Mouse (Mus musculus) c-Kit-positive CD71-negative TER-119-negative erythroid progenitor cells, embryonic 14.5 days (primary cell): ENCODE measurements around the gene Fam118b.
A peak's percentile ranks its signal among the peaks of the same experiment; 100 is the strongest.

Source experiments
- DNase-seq: peaks from one replicate; pipeline ENCODE4 v3.0.0-alpha.2; 2013; ENCODE audit warnings: low read depth

Fam118b gene

DNA sequence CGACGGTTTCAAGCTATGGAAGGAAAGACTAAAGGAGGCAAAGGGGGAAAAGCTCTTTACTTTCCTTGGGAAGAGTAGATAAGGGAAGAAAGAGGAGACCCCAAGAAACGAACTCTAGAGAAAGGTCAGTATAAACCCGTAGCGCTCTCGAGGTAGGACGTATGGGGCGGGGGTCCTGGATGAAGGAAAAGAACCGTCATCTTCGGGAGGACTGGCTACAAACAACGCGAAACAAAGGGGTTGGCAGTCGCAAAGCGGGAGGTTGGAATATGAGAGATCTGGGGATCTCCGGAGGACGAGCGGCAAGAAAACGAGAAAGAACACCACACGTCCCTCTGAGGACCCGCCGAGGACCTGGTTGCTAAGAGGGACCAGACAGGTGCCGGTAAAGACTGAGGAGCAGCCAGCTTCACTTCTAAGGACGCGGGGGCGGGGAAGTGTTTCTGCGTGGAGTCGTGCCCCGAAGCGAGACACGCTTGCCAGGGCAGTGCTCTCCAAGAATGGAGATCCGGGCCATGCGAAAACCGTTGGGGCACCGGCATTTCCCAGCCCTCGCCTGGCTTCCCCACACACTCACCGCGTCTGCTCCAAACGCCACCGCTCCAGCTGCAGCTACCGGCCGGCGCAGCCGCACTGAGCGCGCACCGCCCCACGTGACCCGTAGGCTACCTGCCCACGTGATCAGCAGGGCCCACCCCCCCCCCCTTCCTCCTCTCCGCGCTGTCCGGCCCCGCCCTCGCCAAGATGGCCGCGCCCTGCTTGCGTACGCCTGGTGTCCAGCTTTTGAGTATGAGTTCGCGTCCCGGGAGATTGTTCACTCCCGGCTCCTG lies at the start of gene Fam118b, which contains the start of gene Rpusd4:
TSS of gene Fam118b (minus strand) at position 660 of the 830 bp plus-strand sequence.
TSS of gene Rpusd4 (plus strand) at position 720 of the 830 bp plus-strand sequence.
- peak; percentile 86 for DNase-seq

GRCm38 (mm10) chr9:35316771-35317211 lies 49.2 kb upstream of the Fam118b start:
- DNase-seq = no peak

- no peak for DNase-seq
Measured at GRCm38 (mm10) chr9:35314254-35314653, 46.6 kb upstream of the Fam118b start.

- no peak for DNase-seq
Measured at GRCm38 (mm10) chr9:35313601-35314000, 46.0 kb upstream of the Fam118b start.

- DNase-seq = no peak
Measured at GRCm38 (mm10) chr9:35312516-35312915, 44.9 kb upstream of the Fam118b start.

DNA sequence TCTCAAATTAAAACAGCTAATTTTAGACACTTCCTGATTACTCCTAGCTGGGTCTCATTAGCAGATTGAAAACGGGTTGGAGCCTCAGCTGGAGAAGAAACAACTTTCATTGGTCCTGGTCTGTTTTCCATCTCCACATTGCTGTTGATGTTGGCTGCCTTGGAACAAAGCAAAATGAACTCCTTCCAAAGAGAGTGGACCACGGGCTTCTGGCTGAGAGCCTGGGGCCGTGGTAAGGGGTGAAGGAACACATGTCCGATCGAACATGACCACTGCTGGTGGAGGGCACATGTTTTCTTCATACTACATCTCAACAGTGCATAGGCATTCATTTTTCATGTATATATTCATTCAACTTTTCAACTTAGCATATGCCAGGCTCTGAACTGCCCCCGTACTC lies 42.8 kb upstream of the Fam118b start:
- DNase-seq = no peak

GRCm38 (mm10) chr9:35307461-35307860 lies 39.9 kb upstream of the Fam118b start:
- DNase-seq = no peak

DNA sequence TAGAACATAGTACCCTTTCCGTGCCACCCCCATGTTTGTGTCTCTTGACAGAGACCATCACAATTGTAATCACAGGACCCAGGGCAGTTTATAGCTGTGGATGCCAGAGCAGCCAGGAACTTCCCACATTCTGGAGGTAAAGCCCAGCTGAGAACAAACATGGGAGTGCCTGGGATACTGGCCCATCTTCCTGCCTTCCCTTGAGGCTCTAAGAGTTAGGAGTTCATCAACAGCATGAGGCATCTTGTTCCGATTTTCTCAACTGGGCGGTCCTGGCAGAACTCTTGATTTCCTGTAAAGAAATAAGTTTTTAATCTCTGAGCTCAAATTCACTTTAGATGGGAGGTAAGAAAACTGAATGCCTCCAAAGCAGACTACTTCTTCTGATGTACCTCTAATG lies 34.6 kb upstream of the Fam118b start:
- DNase-seq = no peak

- no peak for DNase-seq
Measured at GRCm38 (mm10) chr9:35297791-35298190, 30.2 kb upstream of the Fam118b start.

- no peak for DNase-seq
Measured at GRCm38 (mm10) chr9:35293465-35293864, 25.9 kb upstream of the Fam118b start.

DNA sequence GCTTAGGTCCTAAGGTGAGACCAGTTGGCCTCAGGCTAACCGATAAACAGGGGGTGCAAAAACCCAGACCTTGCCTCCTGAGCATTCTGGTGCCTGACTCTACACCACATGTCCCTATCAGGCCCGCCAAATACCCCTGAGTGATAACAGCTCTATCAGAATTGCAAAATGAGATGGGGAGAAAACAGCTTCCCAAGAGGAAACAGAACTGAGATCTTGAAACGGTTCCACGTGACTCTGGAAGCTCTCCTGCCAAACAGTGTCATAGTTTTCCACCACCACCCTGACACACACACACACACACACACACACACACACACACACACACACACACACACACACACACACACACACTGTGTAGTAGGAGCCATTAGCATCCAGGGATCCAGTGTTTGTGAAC lies 23.3 kb upstream of the Fam118b start:
- no peak for DNase-seq

DNA sequence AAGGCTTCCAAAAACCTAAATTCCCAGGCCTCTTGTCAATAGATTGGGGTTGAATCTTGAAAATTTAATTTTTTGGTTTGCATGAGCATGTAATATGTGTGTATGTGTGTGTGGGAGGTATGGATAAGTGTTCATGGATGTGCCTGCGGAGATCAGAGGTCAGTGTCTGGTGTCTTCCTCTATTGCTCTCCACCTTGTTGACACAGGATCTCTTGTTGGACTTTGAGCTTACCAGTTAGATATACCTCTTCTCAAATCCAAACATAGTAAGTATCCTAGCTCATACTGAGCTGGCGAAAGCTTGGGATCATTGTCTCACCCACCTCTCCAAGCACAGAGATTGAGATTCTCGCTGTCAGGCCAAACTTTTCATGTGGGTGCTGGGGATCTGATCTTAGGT lies 22.8 kb upstream of the Fam118b start:
- DNase-seq = no peak

DNA sequence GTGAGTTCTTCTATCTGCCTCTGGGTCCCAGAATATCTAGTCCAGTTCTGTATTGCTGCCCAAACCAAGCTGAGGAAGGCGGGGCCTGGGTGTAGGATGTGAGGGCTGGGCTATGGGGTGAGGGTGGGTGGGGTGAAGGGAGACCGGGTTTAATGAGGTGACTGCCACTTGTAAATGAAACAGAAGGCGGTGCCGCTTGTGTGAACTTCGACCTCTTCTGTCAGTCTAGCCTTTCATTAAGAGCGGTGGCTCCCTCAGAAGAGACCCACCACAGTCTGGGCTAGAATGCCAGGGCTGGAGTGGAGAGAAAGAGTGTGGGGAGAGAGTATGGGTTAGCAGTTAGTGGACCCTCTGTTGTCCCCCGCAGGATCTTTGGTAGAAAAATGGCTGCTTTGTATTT lies 22.4 kb upstream of the Fam118b start:
- DNase-seq = no peak

- DNase-seq = no peak
Measured at GRCm38 (mm10) chr9:35286351-35286750, 18.7 kb upstream of the Fam118b start.

GRCm38 (mm10) chr9:35284351-35284750 lies 16.7 kb upstream of the Fam118b start:
- no peak for DNase-seq

DNA sequence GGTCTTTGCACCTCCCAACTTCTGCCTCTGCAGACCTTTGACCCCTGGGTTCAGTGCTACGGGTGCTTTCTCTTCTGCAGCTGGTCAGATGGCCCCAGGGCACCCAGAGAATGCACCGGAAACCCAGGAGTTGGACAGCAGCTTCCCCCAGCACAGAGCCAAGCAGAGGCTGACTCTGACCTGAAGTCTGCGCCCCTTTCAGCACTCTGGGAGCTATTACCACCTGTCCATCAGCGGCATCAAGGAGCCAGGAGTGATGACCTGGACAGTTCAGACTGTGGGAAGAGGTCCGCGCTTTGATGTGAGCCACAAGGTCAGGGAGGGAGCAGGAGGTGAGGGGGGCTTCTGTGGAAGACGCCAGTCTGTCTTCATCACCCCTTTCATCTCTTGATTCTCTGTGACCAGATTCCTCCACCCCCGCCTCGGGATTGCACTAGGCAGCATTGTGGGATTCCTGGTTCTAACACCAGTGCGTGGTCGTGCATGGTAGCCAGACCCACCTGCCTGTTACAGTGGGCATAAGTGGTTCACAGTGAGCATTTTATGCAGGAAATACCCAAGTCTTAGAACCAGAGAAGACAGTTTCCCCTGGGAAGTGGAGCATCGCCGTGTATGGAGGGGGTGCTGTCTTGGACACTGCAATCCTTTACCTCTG lies 15.9 kb upstream of the Fam118b start:
- no peak for DNase-seq

- DNase-seq = no peak
Measured at GRCm38 (mm10) chr9:35282851-35283200, 15.2 kb upstream of the Fam118b start.

- DNase-seq = peak; percentile 53
Measured at GRCm38 (mm10) chr9:35282006-35282850, 14.6 kb upstream of the Fam118b start.

DNA sequence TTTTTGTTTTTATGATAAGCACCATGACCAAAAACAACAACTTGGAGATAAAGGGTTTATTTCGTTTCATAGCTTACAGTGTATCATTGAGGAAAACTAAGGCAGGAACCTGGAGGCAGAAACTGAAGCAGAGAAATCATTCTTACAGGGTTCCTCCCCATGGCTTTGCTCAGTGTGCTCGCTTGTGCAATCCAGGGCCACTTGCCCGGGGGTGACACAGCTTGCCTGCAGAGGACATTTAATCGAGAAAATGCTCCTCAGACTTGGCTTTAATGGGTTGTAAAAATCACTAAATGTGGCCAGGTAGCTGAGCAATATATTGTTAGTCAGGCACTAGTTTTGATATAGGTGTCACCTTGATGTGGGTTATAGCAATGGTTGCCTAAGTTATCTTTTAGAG lies 10.8 kb upstream of the Fam118b start:
- DNase-seq = no peak

- no peak for DNase-seq
Measured at GRCm38 (mm10) chr9:35277855-35278365, 10.3 kb upstream of the Fam118b start.

GRCm38 (mm10) chr9:35267976-35268715 lies 541 bp upstream of the Fam118b start:
- DNase-seq = no peak

GRCm38 (mm10) chr9:35264509-35264908 lies 3.1 kb downstream of the Fam118b start:
- no peak for DNase-seq
